Mouse (Mus musculus): ENCODE data around the gene Slc5a2. TPM values are rescaled to one million over a fixed set of nuclear protein-coding genes. Genes with fewer than 3 reads are reported as not detected.

Gene Slc5a2
- polyA plus RNA-seq, 1 experiment from 2014 or later, result 8.4 TPM

DNA sequence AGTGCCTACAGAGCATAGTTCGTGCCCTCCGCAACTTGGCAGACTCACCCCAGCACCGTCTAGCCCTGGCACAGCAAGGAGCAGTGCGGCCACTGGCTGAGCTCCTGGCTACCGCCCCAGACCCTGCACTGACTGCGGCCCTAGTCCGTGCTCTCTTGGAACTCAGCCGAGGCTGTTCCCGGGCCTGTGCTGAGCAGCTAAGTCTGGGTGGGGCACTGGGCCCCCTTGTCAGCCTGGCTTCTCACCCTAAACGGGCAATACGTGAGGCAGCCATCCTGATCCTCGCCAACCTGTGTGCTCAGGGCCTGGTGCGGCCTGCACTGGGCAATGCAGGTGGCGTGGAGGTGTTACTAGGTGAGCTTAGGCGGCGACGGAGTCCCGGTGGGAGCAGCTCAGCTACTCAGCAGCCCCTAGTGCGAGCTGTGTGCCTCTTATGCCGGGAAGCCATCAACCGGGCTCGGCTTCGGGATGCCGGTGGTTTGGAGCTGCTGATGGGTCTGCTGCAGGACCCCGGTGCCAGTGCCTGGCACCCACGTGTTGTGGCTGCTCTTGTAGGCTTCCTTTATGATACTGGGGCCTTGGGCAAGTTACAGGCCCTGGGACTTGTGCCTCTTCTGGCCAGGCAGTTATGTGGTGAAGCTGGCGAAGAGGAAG, 25.2 kb upstream of the Slc5a2 start:
- Histone ChIP-seq H3K9ac (no peak overlapping the region), H3K27me3 (no peaks in the 10 kb centered on the region), H3K4me3 (replicated peaks) (no peak overlapping the region), H3K36me3 (peaks cover 59% of the 10 kb centered on the region), H3K4me2 (no peak overlapping the region), H3K9me3 (replicated peaks) (no peaks in the 10 kb centered on the region), H3K27ac (no peak overlapping the region), H3K4me1 (peaks cover 22% of the 10 kb centered on the region)
- WGBS, result 96% methylated on average over 27 of the region's 27 CpGs
- no peak for ATAC-seq (replicated peaks; ENCODE audit: low FRiP score)

DNA sequence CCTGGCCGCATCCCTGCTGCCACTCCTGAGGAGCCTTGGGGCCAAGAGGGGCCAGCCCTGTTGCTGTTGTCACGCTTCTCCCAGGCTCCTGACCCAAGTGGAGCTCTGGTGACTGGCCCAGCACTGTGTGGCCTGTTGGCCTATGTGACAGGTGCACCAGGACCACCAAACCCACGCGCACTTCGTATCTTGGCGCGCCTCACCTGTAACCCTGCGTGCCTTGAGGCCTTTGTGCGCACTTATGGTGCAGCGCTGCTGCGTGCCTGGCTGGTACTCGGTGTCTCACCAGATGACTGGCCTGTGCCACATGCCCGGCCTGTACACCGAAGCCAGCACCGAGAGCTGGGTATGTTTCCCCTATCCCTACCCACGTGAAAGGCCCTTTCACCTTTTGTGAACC, 23.1 kb upstream of the Slc5a2 start:
- no peak for ATAC-seq (replicated peaks; ENCODE audit: low FRiP score)
- no peak overlapping the region for H3K9ac ChIP-seq
- H3K27me3 ChIP-seq, result no peaks in the 10 kb centered on the region
- peaks cover 53% of the 10 kb centered on the region for H3K36me3 ChIP-seq
- WGBS, result 93% methylated on average over 16 of the region's 16 CpGs
- no peaks in the 10 kb centered on the region for H3K9me3 ChIP-seq (replicated peaks)
- H3K4me1 ChIP-seq, result peaks cover 29% of the 10 kb centered on the region
- no peak overlapping the region for H3K4me3 ChIP-seq (replicated peaks)
- no peak overlapping the region for H3K27ac ChIP-seq
- H3K4me2 ChIP-seq, result no peak overlapping the region

DNA sequence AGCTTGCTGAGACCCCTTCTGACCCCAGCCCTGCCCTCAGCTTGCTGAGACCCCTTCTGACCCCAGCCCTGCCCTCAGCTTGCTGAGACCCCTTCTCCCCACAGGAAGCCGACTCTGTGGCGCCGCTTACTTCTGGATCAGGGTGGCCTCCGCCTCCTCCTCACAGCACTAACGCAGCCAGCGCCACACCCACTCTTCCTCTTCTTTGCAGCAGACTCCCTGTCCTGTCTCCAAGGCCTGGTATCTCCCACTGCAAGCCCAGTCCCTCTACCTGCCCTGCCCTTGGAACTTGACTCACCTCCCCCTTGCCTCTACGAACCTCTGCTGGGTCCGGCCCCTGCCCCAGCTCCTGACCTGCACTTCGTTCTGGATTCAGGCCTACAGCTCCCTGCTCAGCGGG, 21.5 kb upstream of the Slc5a2 start:
- ATAC-seq (replicated peaks; ENCODE audit: low FRiP score), result no peak
- H3K36me3 ChIP-seq, result peaks cover 53% of the 10 kb centered on the region
- H3K27me3 ChIP-seq, result no peaks in the 10 kb centered on the region
- H3K27ac ChIP-seq, result no peak overlapping the region
- no peaks in the 10 kb centered on the region for H3K9me3 ChIP-seq (replicated peaks)
- H3K4me3 ChIP-seq (replicated peaks), result no peak overlapping the region
- peaks cover 30% of the 10 kb centered on the region for H3K4me1 ChIP-seq
- H3K4me2 ChIP-seq, result no peak overlapping the region
- no peak overlapping the region for H3K9ac ChIP-seq
- 67% methylated on average over 10 of the region's 10 CpGs for WGBS

- Histone ChIP-seq H3K4me1 (peaks cover 25% of the 10 kb centered on the region), H3K27ac (no peak overlapping the region), H3K27me3 (no peaks in the 10 kb centered on the region), H3K9me3 (replicated peaks) (no peaks in the 10 kb centered on the region), H3K36me3 (peaks cover 57% of the 10 kb centered on the region), H3K4me3 (replicated peaks) (no peak overlapping the region), H3K4me2 (no peak overlapping the region), H3K9ac (no peak overlapping the region)
- no peak for ATAC-seq (replicated peaks; ENCODE audit: low FRiP score)
- 92% methylated on average over 18 of the region's 18 CpGs for WGBS
Observed at GRCm38 (mm10) chr7:128244410-128245025, 20.9 kb upstream of the Slc5a2 start.

- H3K9me3 ChIP-seq (replicated peaks), result no peaks in the 10 kb centered on the region
- 0 out of 2 replicates have a peak overlapping the region, but pooled peaks have one; percentile 92 for H3K27ac ChIP-seq
- no peak overlapping the region for H3K4me3 ChIP-seq (replicated peaks)
- WGBS, result 92% methylated on average over 4 of the region's 4 CpGs
- ATAC-seq (replicated peaks; ENCODE audit: low FRiP score), result no peak
- peaks cover 54% of the 10 kb centered on the region for H3K36me3 ChIP-seq
- H3K27me3 ChIP-seq, result no peaks in the 10 kb centered on the region
- no peak overlapping the region for H3K4me2 ChIP-seq
- H3K9ac ChIP-seq, result 0 out of 2 replicates have a peak overlapping the region, but pooled peaks have one; percentile 69
- peaks cover 19% of the 10 kb centered on the region for H3K4me1 ChIP-seq
Observed at GRCm38 (mm10) chr7:128245547-128245946, 19.9 kb upstream of the Slc5a2 start.

GRCm38 (mm10) chr7:128246496-128247391, 18.7 kb upstream of the Slc5a2 start, which contains the start of gene Tgfb1i1:
Gene Tgfb1i1, plus strand, starts transcription at chr7:128246812.
- peak within 1 kb of the TSS; percentile 69 for H3K9ac ChIP-seq
- peak within 1 kb of the TSS; percentile 76 for H3K4me2 ChIP-seq
- WGBS, result 3% methylated on average over 28 of the region's 30 CpGs
- peak within 1 kb of the TSS; percentile 92 for H3K27ac ChIP-seq
- peak; percentile 71 for ATAC-seq (replicated peaks; ENCODE audit: low FRiP score)
- no peaks in the 10 kb centered on the region for H3K27me3 ChIP-seq
- no peaks in the 10 kb centered on the region for H3K9me3 ChIP-seq (replicated peaks)
- H3K4me3 ChIP-seq (replicated peaks), result peak within 1 kb of the TSS; percentile 60
- H3K36me3 ChIP-seq, result peaks cover 48% of the 10 kb centered on the region
- H3K4me1 ChIP-seq, result peaks cover 22% of the 10 kb centered on the region

- H3K4me1 ChIP-seq, result peaks cover 29% of the 10 kb centered on the region
- ATAC-seq (replicated peaks; ENCODE audit: low FRiP score), result peak; percentile 72
Observed at GRCm38 (mm10) chr7:128247443-128247842, 18.0 kb upstream of the Slc5a2 start.

GRCm38 (mm10) chr7:128248081-128249042, 17.1 kb upstream of the Slc5a2 start:
- Histone ChIP-seq H3K4me2 (peak overlapping the region; percentile 76), H3K9ac (peak overlapping the region; percentile 26), H3K9me3 (replicated peaks) (no peaks in the 10 kb centered on the region), H3K4me3 (replicated peaks) (peak overlapping the region; percentile 60), H3K4me1 (peaks cover 34% of the 10 kb centered on the region), H3K27ac (no peak overlapping the region), H3K27me3 (no peaks in the 10 kb centered on the region), H3K36me3 (peaks cover 44% of the 10 kb centered on the region)
- 79% methylated on average over 10 of the region's 10 CpGs for WGBS
- no peak for ATAC-seq (replicated peaks; ENCODE audit: low FRiP score)

More at GRCm38 (mm10) chr7:128247443-128247842, 18.0 kb upstream of the Slc5a2 start:
- Histone ChIP-seq H3K9ac (peak overlapping the region; percentile 69), H3K27me3 (no peaks in the 10 kb centered on the region), H3K36me3 (peaks cover 46% of the 10 kb centered on the region), H3K4me2 (peak overlapping the region; percentile 76), H3K9me3 (replicated peaks) (no peaks in the 10 kb centered on the region), H3K4me3 (replicated peaks) (peak overlapping the region; percentile 60), H3K27ac (peak overlapping the region; percentile 92)
- under 1% methylated on average over 13 of the region's 13 CpGs for WGBS

- Histone ChIP-seq H3K4me1 (peaks cover 34% of the 10 kb centered on the region), H3K36me3 (peaks cover 39% of the 10 kb centered on the region), H3K27ac (no peak overlapping the region), H3K4me2 (no peak overlapping the region), H3K9ac (no peak overlapping the region), H3K4me3 (replicated peaks) (no peak overlapping the region), H3K9me3 (replicated peaks) (no peaks in the 10 kb centered on the region), H3K27me3 (no peaks in the 10 kb centered on the region)
- 86% methylated on average over 5 of the region's 5 CpGs for WGBS
- ATAC-seq (replicated peaks; ENCODE audit: low FRiP score), result no peak
Observed at GRCm38 (mm10) chr7:128249998-128250397, 15.5 kb upstream of the Slc5a2 start.

GRCm38 (mm10) chr7:128251946-128252345, 13.5 kb upstream of the Slc5a2 start:
- Histone ChIP-seq H3K27ac (no peak overlapping the region), H3K4me3 (replicated peaks) (peak overlapping the region; percentile 33), H3K4me2 (peak overlapping the region; percentile 57), H3K9me3 (replicated peaks) (no peaks in the 10 kb centered on the region), H3K36me3 (peaks cover 35% of the 10 kb centered on the region; the same call in 1 of the 2 replicates), H3K4me1 (peaks cover 25% of the 10 kb centered on the region), H3K27me3 (no peaks in the 10 kb centered on the region), H3K9ac (peak overlapping the region; percentile 25; the same call in 1 of the 2 replicates)
- ATAC-seq (replicated peaks; ENCODE audit: low FRiP score), result no peak
- WGBS, result 45% methylated on average over 12 of the region's 12 CpGs

- 12% methylated on average over 24 of the region's 24 CpGs for WGBS
- no peak overlapping the region for H3K9ac ChIP-seq
- no peaks in the 10 kb centered on the region for H3K27me3 ChIP-seq
- peaks cover 35% of the 10 kb centered on the region; the same call in 1 of the 2 replicates for H3K36me3 ChIP-seq
- peaks cover 28% of the 10 kb centered on the region for H3K4me1 ChIP-seq
- H3K27ac ChIP-seq, result no peak overlapping the region
- no peaks in the 10 kb centered on the region for H3K9me3 ChIP-seq (replicated peaks)
- H3K4me3 ChIP-seq (replicated peaks), result peak overlapping the region; percentile 33
- ATAC-seq (replicated peaks; ENCODE audit: low FRiP score), result no peak
- H3K4me2 ChIP-seq, result peak overlapping the region; percentile 57
Observed at GRCm38 (mm10) chr7:128252609-128253008, 12.8 kb upstream of the Slc5a2 start.
